Mouse (Mus musculus) left cerebral cortex, postnatal 14 days (tissue): ENCODE data around the gene Olfr984. TPM values are rescaled to one million over a fixed set of nuclear protein-coding genes. Genes with fewer than 3 reads are reported as not detected.
A peak's percentile ranks its signal among the peaks of the same experiment; 100 is the strongest.

Experiments
- DNase-seq, 2 experiments: peaks; one replicate each; pipeline ENCODE4 v3.0.0; 2021 to 2022; ENCODE audit warnings: low spot score in 2 of 2, mixed read lengths in 1 of 2
- intact Hi-C: fragments of 180-260 bp; cut with DNase I; formaldehyde crosslinking; loops from one replicate; pipeline ENCODE4 v1.15.1; 2025
- long read RNA-seq, 2 experiments: library from polyadenylated mRNA; stranded (forward); transcript quantifications; one replicate each; pipeline ENCODE4 v2.0.0; 2021
- total RNA-seq, 2 experiments: library from RNA; stranded (reverse); gene quantifications; 2 replicates each; pipeline ENCODE4 v1.2.3; 2021

Olfr984 gene
- total RNA-seq: under 1 TPM in 1 of 2 experiments, not detected in 1; 0.07 TPM
- long read RNA-seq, experiment 1: 0 reads
- long read RNA-seq, experiment 2: 0 reads

DNA sequence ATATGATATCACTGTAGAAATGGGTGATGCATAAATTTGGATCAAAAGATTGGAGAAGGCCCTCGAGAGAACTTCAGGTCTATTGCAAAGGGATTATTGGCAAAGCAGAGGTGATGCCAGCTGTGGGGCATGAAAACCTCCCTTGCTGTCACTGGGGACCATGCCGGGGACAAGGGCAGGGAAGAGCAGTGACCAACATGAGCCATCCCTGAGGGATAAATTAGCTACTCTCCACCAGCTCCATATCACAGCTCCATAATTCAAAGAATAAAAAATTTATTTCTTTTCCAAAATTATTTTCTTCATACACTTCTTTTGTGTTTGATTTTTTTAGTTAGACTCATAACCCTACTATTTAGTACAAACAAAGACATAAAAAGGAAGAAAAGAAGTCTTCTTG lies at the start of gene Olfr984:
Gene Olfr984 (minus strand): TSS at position 101 of the 400 bp plus-strand sequence.
- intact Hi-C loops: no loop called here
- DNase-seq: no peak

DNA sequence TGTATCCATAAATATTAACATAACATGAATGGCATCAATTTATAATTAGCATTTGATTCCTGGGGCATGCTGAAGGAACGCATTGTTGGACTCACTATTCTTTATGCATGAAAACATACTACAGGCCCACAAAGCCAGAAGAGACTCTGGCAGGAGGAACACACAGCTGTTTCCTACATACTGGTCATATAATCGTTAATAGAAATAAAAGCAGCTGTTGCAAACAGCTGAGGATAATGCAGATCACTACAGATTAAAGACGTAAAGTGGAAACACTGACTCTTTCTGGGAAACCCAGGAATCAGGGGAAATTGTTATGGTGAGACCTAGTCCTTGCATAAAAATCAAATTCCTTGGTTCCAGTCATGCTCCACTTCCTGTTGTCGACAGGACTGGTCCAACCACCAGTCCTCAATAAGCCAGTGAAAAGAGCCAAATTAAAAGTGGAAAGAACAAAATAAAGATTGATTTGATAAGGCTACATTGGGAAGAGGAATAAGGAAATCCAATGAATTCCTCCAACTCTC lies 41.2 kb upstream of the Olfr984 start:
- no peak for DNase-seq
- intact Hi-C loops: no loop called here

DNA sequence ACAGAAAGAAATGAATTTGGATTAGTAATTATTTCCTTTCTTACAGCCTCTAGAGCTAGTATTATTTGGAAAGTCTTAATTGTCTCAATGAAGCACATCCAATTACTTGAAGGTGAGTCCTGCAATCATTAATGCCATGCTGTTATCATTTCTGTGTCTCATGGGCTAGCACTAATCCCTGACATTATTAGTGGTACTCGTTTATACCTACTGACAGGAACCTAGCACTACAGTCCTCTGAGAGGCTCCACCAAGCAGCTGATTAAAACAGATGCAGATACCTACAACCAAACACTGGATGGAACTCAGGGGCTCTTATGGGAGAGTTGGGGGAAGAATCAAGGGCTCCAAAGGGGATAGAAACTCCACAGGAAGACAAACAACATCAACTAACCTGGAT lies 27.5 kb upstream of the Olfr984 start:
- intact Hi-C loops: no loop called here
- no peak for DNase-seq

DNA sequence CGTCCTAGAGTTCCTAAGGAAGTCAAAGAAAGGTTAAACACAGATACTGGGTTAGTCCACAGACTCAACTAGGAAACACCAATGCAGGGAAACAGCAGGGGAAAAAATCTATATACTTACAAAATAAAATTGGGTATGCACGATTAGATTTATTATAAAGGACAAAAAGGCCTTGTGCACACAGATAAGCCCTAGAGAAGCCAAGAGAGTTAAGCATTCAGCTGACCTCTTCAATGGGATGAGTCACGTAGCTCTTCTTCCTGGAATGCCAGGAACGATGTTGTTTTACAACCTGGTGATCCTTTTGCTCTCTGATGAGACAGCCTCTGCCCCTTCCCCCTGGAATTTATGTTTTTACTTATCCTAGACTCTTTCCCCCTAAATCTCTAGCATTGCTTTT lies 25.5 kb upstream of the Olfr984 start:
- intact Hi-C loops: no loop called here
- DNase-seq: no peak

- DNase-seq: no peak
- intact Hi-C loops: no loop called here
These were observed 23.1 kb upstream of the Olfr984 start for GRCm38 (mm10) chr9:40136987-40137688.

DNA sequence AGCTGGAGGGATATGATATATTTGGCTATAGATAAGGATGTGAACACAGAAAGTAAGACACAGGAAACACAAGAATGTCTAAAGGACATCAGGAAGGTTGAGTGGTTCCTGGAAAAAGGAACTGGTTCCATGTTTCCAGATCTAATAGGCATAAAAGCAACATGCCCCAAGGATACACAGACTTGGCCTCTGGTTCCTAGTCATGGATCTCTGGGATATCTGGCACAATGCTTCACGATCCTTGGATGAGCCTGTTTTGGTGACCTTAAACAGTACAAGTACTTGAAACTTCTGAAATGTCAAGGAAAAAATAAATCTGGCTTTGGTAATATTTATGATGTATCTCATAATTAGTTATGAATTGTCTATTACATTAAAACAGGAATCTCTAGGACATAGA lies 16.6 kb upstream of the Olfr984 start:
- intact Hi-C loops: no loop called here
- DNase-seq: no peak

DNA sequence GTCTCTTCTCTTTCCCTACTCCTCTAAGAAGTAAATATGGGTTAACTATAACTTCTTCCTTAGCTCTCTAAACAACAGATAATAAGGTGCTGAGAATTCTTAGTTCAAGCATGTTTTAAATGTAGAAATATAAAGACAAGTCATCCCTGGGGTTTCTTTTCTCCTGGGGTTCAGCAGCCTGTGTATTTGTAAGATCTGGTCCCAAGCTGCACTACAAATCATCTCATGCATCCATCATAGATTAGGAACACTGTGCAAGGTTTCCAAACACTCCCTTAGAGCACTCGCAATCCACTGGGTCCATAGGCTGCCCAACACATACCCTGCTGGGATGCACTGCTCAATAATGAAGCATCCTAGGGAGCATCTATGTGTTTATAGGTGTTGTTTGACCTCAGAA lies 16.1 kb upstream of the Olfr984 start, which contains the start of gene Olfr985:
Gene Olfr985 (minus strand): TSS at position 101 of the 400 bp plus-strand sequence.
- intact Hi-C loops: no loop called here

DNA sequence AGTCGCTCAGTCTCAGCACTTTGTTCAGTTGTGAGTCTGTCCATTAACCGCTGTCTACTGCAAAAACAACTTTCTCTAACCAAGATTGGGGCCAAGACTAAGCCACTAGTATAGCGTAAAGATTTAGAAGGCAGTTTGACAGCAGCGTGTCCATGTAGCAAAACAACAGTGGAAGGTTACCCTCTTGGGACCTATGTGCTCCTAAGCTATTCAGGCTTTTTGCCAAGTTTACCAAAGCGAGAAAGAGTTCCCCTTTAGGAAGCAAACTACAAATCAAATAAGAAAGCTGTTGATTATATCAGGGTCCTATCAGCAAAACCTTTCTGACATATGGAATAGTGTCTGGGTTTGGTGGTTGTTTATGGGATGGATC lies 3.3 kb upstream of the Olfr984 start:
- intact Hi-C loops: no loop called here
- DNase-seq: no peak

More for the DNA sequence above, 16.1 kb upstream of the Olfr984 start, which contains the start of gene Olfr985:
- no peak for DNase-seq

DNA sequence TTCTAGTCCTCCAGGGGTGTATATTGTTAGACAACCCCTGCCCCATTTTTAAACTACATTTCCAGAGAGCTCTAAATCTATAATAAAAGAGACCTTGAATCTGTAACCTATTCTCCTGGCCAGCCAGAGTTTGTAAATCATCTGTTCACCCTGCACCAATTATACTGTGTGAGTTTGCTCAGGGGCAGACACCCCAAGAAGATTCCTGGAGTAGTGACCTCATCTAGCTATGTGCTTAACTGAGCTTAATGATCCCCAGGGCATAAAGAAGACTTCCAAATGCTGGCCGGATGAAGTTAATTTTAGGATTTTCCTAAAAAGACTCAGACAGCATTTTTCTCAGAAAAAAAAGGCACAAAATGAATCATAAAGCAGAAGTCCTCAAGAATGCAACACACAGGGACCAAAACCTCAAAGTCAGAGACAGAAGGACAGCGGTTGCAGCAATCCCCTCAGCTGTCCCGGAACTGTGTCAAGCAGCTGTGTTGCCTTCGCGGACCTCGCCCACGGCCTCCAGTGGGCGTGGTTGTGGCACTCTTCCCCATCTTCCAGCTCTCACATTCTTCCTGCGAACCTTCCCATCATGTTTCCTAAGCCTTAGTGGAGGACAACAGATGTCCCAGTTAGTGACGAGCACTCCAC lies 2.8 kb upstream of the Olfr984 start:
- peak; percentile 34 to 44 for DNase-seq
- intact Hi-C loops: no loop called here

DNA sequence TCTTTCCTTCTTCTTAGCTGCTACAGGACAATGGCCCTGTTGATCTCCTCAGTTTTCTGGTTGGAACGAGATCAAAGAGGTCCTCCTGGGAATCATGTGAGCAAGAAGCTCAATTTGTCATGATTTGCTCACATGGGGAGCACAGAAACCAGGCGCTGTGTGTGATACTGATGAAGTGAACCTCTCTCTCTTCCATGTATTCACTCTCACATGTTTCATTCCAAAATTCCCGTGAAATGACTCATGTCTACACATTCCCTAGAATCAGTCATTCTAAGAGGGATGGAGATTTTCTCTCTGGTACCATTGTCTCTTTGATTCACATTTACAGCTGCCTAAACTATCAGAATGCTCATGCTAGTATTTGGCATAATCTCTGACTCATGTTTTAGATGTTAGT lies 19.2 kb downstream of the Olfr984 start:
- DNase-seq: no peak
- intact Hi-C loops: no loop called here

GRCm38 (mm10) chr9:40093495-40093894 lies 20.5 kb downstream of the Olfr984 start, which contains the start of gene Olfr983:
Gene Olfr983 (minus strand): TSS chr9:40093595.
- DNase-seq: no peak
- intact Hi-C loops: no loop called here

DNA sequence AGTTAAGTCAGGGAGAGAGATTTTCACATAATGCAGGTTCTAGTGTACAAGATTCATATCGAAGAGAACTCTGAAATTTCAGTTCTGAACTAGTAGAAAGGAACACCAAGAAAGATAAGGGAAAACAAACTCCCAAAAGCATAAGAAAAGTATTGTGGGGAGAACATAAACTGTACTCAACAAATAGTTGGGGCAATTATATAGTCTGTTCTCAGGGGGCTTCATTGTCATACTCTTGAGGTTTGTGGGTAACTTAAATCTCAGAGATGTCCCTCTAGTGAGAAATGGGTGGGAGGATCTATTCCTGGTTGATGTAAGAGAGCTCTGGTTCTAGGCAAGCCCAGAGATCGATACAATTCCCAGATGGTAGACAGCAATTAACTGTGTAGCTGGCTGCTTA lies 40.5 kb downstream of the Olfr984 start, which contains the start of gene Olfr982:
Gene Olfr982 (plus strand): TSS at position 301 of the 400 bp plus-strand sequence.
- intact Hi-C loops: no loop called here
- DNase-seq: no peak

DNA sequence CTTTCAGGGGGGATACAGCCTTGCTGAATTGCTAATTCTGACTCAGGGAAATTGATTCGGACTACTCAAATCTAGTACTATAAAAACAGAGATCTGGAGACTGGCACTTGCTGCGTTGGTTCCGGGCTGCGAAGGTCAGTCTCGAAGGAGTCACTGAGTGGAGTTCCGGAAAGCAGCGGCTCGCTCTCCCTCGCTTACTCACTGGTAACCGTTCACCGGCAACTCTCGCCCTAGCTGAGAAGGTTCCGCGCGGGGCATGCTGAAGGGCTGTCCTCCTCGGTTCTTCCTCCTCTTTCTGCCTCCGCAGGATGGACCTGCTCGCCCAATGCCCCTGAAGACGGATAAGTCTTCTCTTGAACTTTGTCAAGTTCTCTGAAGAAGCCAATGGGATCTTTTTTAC lies 63.9 kb downstream of the Olfr984 start:
- no peak for DNase-seq
- intact Hi-C loops: no loop called here

Other genes starting within 250 kb of the Olfr984 start
- not detected for gene Olfr972, start 247.8 kb downstream of the Olfr984 start, total RNA-seq
- not detected for gene Olfr229, start 206.9 kb downstream of the Olfr984 start, total RNA-seq
- gene Olfr974, start 176.7 kb downstream of the Olfr984 start, total RNA-seq: not detected
- not detected for gene Olfr975, start 162.2 kb downstream of the Olfr984 start, total RNA-seq
- gene Olfr976, start 153.1 kb downstream of the Olfr984 start, total RNA-seq: not detected
- gene Olfr978, start 122.1 kb downstream of the Olfr984 start, total RNA-seq: not detected
- gene Olfr979, start 110.7 kb downstream of the Olfr984 start, total RNA-seq: not detected
- not detected for gene Olfr980, start 104.6 kb downstream of the Olfr984 start, total RNA-seq
- not detected for gene Olfr981, start 92.7 kb downstream of the Olfr984 start, total RNA-seq
- gene Olfr982, start 40.4 kb downstream of the Olfr984 start, total RNA-seq: not detected
- gene Olfr983, start 20.6 kb downstream of the Olfr984 start, total RNA-seq: not detected
- not detected for gene Olfr985, start 16.0 kb upstream of the Olfr984 start, total RNA-seq
- gene Tmem225, start 33.9 kb upstream of the Olfr984 start, total RNA-seq: not detected
- gene Olfr986, start 66.7 kb upstream of the Olfr984 start, total RNA-seq: under 1 TPM in 1 of 2 experiments, not detected in 1; 0.13 TPM
- 1 to 10 TPM; 2.3 to 2.5 TPM for gene Zfp202, start 78.1 kb upstream of the Olfr984 start, total RNA-seq
- 100 to 1,000 TPM; 112 to 124 TPM for gene Scn3b, start 155.0 kb upstream of the Olfr984 start, total RNA-seq